9 mouse cellular contexts compared by ENCODE assay signal in the genomic region with DNA sequence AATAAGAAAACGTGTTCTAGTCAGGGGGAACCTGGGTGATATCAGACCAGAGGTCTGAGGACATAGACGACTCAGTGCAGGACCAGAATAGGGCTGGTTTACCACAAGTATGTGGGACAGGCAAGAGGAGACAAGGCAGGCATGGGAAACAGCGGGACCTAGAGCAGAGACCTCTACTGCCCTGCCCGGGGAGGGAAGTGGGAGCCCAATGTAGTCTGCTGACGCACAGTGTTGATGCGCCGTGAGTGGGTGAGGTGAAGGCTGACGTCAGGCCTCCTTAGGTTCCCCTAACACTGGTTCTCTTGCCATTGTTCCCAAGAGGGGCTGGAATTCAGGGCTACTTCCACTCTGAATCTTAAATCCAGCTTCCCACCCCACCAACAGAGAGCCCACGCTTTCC. TPM values are rescaled to one million over a fixed set of nuclear protein-coding genes. Genes with fewer than 3 reads are reported as not detected.
A peak's percentile ranks its signal among the peaks of the same experiment; 100 is the strongest.
DNase-seq lines count a peak whose midpoint lies in the region; ATAC-seq and TF ChIP-seq lines count a peak whose summit lies in the region.
"Had no signal": no experiment of that assay in that cellular context is flagged by ENCODE, and none has a peak within 500 bp of the region (broad histone marks: within the 10 kb centered on the region; RNA-seq: fewer than 3 reads in every experiment).

No protein-coding gene starts in this region.

- no peaks in the 10 kb centered on the region for H3K9me3 ChIP-seq in heart, postnatal 0 days (replicated peaks; ENCODE audit: control insufficient read depth, low read length)
- H3K9me3 ChIP-seq in liver, postnatal 0 days (ENCODE audit: low read length) = no peaks in the 10 kb centered on the region

- peak; percentile 56; the same call in 1 of the 2 replicates for TF ChIP-seq POLR2A in cerebellum, adult 2 months (IDR thresholded peaks at IDR 0.05; ENCODE audit: borderline replicate concordance, insufficient read depth, low read length)
- TF ChIP-seq POLR2A in small intestine, adult 2 months (IDR thresholded peaks at IDR 0.05; ENCODE audit: low read depth, low read length) = no peak

- H3K27me3 ChIP-seq in cerebellum, adult 2 months (ENCODE audit: control insufficient read depth, insufficient read depth, low read length) = no peaks in the 10 kb centered on the region
- H3K27me3 ChIP-seq in heart, postnatal 0 days (ENCODE audit: control insufficient read depth, insufficient read depth, low read length) = peaks cover 18% of the 10 kb centered on the region; the same call in 1 of the 2 replicates
- H3K27me3 ChIP-seq in liver, postnatal 0 days (ENCODE audit: insufficient read depth, low read length) = no peaks in the 10 kb centered on the region
- H3K27me3 ChIP-seq in small intestine, adult 2 months (ENCODE audit: control insufficient read depth, insufficient read depth, low read length) = no peaks in the 10 kb centered on the region

- H3K4me2 ChIP-seq in heart, postnatal 0 days (ENCODE audit: low read depth, low read length) = peak overlapping the region; percentile 52
- H3K4me2 ChIP-seq in liver, postnatal 0 days (ENCODE audit: low read depth, low read length) = peak overlapping the region; percentile 83

- peak overlapping the region; percentile 68 for H3K27ac ChIP-seq in cerebellum, adult 2 months (ENCODE audit: insufficient read depth, low read length)
- no peak overlapping the region for H3K27ac ChIP-seq in heart, postnatal 0 days (ENCODE audit: low read depth)
- H3K27ac ChIP-seq in liver, postnatal 0 days (ENCODE audit: low read depth) = 0 out of 2 replicates have a peak overlapping the region, but pooled peaks have one; percentile 30
- peak overlapping the region; percentile 20; the same call in 1 of the 2 replicates for H3K27ac ChIP-seq in small intestine, adult 2 months (ENCODE audit: insufficient read depth, low read depth, low read length)
- H3K27ac ChIP-seq: liver, embryonic 14.5 days had no signal

- DNase-seq in cerebellum, adult 2 months = peak; percentile 72 to 76
- DNase-seq in cerebellum, postnatal 25 days = peak; percentile 53 to 65
- peak; percentile 46 for DNase-seq in heart, postnatal 0 days (ENCODE audit: low spot score)
- no peak for DNase-seq in liver, postnatal 0 days
- no peak for DNase-seq in adrenal gland, adult 2 months
- no peak for DNase-seq in adrenal gland, postnatal 14 days

- H3K4me1 ChIP-seq in cerebellum, adult 2 months (ENCODE audit: control insufficient read depth, insufficient read depth, low read length) = peaks cover 30% of the 10 kb centered on the region
- peaks cover 18% of the 10 kb centered on the region for H3K4me1 ChIP-seq in heart, postnatal 0 days (ENCODE audit: control insufficient read depth, insufficient read depth)
- H3K4me1 ChIP-seq in liver, postnatal 0 days (ENCODE audit: insufficient read depth) = peaks cover 37% of the 10 kb centered on the region
- peaks cover 43% of the 10 kb centered on the region for H3K4me1 ChIP-seq in small intestine, adult 2 months (ENCODE audit: control insufficient read depth, insufficient read depth, insufficient read length, low read length)

- no peak for ATAC-seq in cerebellum, adult (ENCODE audit: insufficient number of reproducible peaks, low FRiP score, low TSS enrichment)
- ATAC-seq in heart, postnatal 0 days (ENCODE audit: insufficient read depth, low read depth) = no peak
- ATAC-seq in liver, postnatal 0 days = no peak

- H3K36me3 ChIP-seq in heart, postnatal 0 days (replicated peaks; ENCODE audit: control insufficient read depth, insufficient read depth, low read length) = no peaks in the 10 kb centered on the region
- H3K36me3 ChIP-seq in liver, postnatal 0 days (replicated peaks; ENCODE audit: insufficient read depth, low read length) = no peaks in the 10 kb centered on the region
- no peaks in the 10 kb centered on the region for H3K36me3 ChIP-seq in small intestine, adult 2 months (ENCODE audit: control insufficient read depth, insufficient read depth, low read length)

- H3K4me3 ChIP-seq in cerebellum, adult 2 months (replicated peaks; ENCODE audit: insufficient read depth, low read depth, low read length) = peak overlapping the region; percentile 95
- peak overlapping the region; percentile 11 for H3K4me3 ChIP-seq in heart, postnatal 0 days (ENCODE audit: low read depth, low read length)
- no peak overlapping the region for H3K4me3 ChIP-seq in liver, postnatal 0 days (ENCODE audit: low read depth, low read length)
- peak overlapping the region; percentile 23 for H3K4me3 ChIP-seq in small intestine, adult 2 months (ENCODE audit: low read depth, low read length)

- no peak for TF ChIP-seq EP300 in heart, postnatal 0 days (IDR thresholded peaks at IDR 0.05; ENCODE audit: low read depth)
- no peak for TF ChIP-seq EP300 in liver, postnatal 0 days (IDR thresholded peaks at IDR 0.05; ENCODE audit: low read depth)

- TF ChIP-seq CTCF in cerebellum, adult 2 months (IDR thresholded peaks at IDR 0.05; ENCODE audit: borderline replicate concordance, insufficient read depth, low read depth, low read length) = no peak
- TF ChIP-seq CTCF in heart, postnatal 0 days (IDR thresholded peaks at IDR 0.05; ENCODE audit: low read depth) = no peak
- no peak for TF ChIP-seq CTCF in liver, postnatal 0 days (IDR thresholded peaks at IDR 0.05; ENCODE audit: low read depth)
- TF ChIP-seq CTCF in small intestine, adult 2 months (IDR thresholded peaks at IDR 0.05; ENCODE audit: extremely low read depth, insufficient read length, insufficient replicate concordance, low read depth, low read length) = no peak

- WGBS in cerebellum, adult 2 months = 12% methylated on average over 9 of the region's 9 CpGs
- WGBS in heart, postnatal 0 days = 32% methylated on average over 9 of the region's 9 CpGs
- 30% methylated on average over 9 of the region's 9 CpGs for WGBS in liver, postnatal 0 days (ENCODE audit: insufficient replicate concordance)
- 76% methylated on average over 9 of the region's 9 CpGs for WGBS in small intestine, adult 2 months

- H3K9ac ChIP-seq in heart, postnatal 0 days (replicated peaks; ENCODE audit: low read depth, low read length) = peak overlapping the region; percentile 27; the same call in 1 of the 2 replicates
- peak overlapping the region; percentile 9; the same call in 1 of the 2 replicates for H3K9ac ChIP-seq in liver, postnatal 0 days (replicated peaks)
- H3K9ac ChIP-seq: liver, embryonic 14.5 days had no signal

RNA-seq across cellular contexts. Expression of a gene that starts 2.7 kb away (rescaled TPM):
- polyA plus RNA-seq in cerebellum, adult 2 months (2012; rRNA removed) = 48.5 and 72.4 TPM in 2 replicates
- total RNA-seq in heart, postnatal 0 days (2014; rRNA removed; ENCODE audit: low replicate concordance) = 140 and 238 TPM in 2 replicates
- 35.4 and 35.7 TPM in 2 replicates for polyA plus RNA-seq in heart, postnatal 0 days (2015; fragmentation: Nextera tagmentation; extraction: Ambion mirVana)
- polyA plus RNA-seq in liver, postnatal 0 days (2015; fragmentation: Nextera tagmentation; extraction: Ambion mirVana) = 32.9 and 35.7 TPM in 2 replicates
- polyA plus RNA-seq in small intestine, adult 2 months (2012; rRNA removed) = 27.9 and 37.7 TPM in 2 replicates
- total RNA-seq in adrenal gland, adult 2 months (2021) = 100 to 1,000 TPM; 228 to 424 TPM
- polyA plus RNA-seq in adrenal gland, adult 2 months (2012; rRNA removed) = 50.0 and 414 TPM in 2 replicates
- 202 and 263 TPM in 2 replicates for total RNA-seq in adrenal gland, postnatal 14 days (2021)

Comparison
In these comparisons a context has a peak if more than half of its experiments do, and no peak if none do; other contexts are left out.
1. DNase-seq: peak in cerebellum, adult 2 months (2 of 2), cerebellum, postnatal 25 days (2 of 2) and heart, postnatal 0 days (single experiment); none in liver, postnatal 0 days (single experiment), adrenal gland, adult 2 months (single experiment) and adrenal gland, postnatal 14 days (single experiment).